Mouse (Mus musculus): Measurements from ENCODE around the gene Il20ra. TPM values are rescaled to one million over a fixed set of nuclear protein-coding genes. Genes with fewer than 3 reads are reported as not detected.
A peak's percentile ranks its signal among the peaks of the same experiment; 100 is the strongest.

Gene Il20ra
- polyA plus RNA-seq, 1 experiment from 2014 or later = 0.05 TPM

- no peaks in the 10 kb centered on the region for H3K9me3 ChIP-seq (ENCODE audit: control insufficient read depth)
- H3K27me3 ChIP-seq (replicated peaks; ENCODE audit: control insufficient read depth, insufficient read depth, low read length) = no peaks in the 10 kb centered on the region
- ATAC-seq = no peak
- no peak overlapping the region for H3K9ac ChIP-seq (ENCODE audit: low read depth, low read length)
- no peaks in the 10 kb centered on the region for H3K4me1 ChIP-seq (replicated peaks; ENCODE audit: control insufficient read depth, insufficient read depth, low read length)
- no peak overlapping the region for H3K4me3 ChIP-seq (ENCODE audit: low read depth, low read length)
- WGBS = 33% methylated on average over 1 of the region's 1 CpGs
- TF ChIP-seq CTCF (IDR thresholded peaks at IDR 0.05; ENCODE audit: low read depth) = peak; percentile 37
- H3K4me2 ChIP-seq (replicated peaks; ENCODE audit: low read depth) = no peak overlapping the region
- H3K36me3 ChIP-seq (ENCODE audit: control insufficient read depth, insufficient read depth) = no peaks in the 10 kb centered on the region
- no peak overlapping the region for H3K27ac ChIP-seq (ENCODE audit: low read depth, low read length)
Observed at GRCm38 (mm10) chr10:19745662-19746061, 33.3 kb downstream of the Il20ra start.

DNA sequence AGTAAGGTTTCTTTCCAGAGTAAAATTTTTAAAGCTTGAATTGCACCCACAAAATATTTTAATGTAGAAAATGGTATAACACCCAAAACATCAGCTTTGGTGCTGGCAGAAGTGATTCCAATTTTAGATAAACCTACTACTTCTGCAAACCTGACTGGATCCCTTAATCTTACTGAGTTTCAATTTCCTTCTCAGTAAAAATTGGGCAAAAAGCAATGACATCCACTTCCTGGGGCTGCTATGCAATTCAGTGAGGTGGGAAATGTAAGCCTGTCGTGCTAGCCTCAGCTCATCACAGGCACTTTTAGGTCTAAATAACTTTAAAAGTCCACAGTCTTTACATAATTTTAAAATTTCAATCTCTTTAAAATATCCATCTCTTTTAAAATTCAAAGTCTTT is 33.8 kb downstream of the Il20ra start:
- WGBS = 80% methylated on average over 1 of the region's 1 CpGs
- ATAC-seq = no peak
- no peak overlapping the region for H3K4me3 ChIP-seq (ENCODE audit: low read depth, low read length)
- H3K9ac ChIP-seq (ENCODE audit: low read depth, low read length) = no peak overlapping the region
- no peaks in the 10 kb centered on the region for H3K27me3 ChIP-seq (replicated peaks; ENCODE audit: control insufficient read depth, insufficient read depth, low read length)
- no peaks in the 10 kb centered on the region for H3K4me1 ChIP-seq (replicated peaks; ENCODE audit: control insufficient read depth, insufficient read depth, low read length)
- no peak overlapping the region for H3K27ac ChIP-seq (ENCODE audit: low read depth, low read length)
- TF ChIP-seq CTCF (IDR thresholded peaks at IDR 0.05; ENCODE audit: low read depth) = no peak
- H3K4me2 ChIP-seq (replicated peaks; ENCODE audit: low read depth) = no peak overlapping the region
- H3K9me3 ChIP-seq (ENCODE audit: control insufficient read depth) = no peaks in the 10 kb centered on the region
- H3K36me3 ChIP-seq (ENCODE audit: control insufficient read depth, insufficient read depth) = no peaks in the 10 kb centered on the region

- H3K36me3 ChIP-seq (ENCODE audit: control insufficient read depth, insufficient read depth) = no peaks in the 10 kb centered on the region
- no peak overlapping the region for H3K9ac ChIP-seq (ENCODE audit: low read depth, low read length)
- TF ChIP-seq CTCF (IDR thresholded peaks at IDR 0.05; ENCODE audit: low read depth) = no peak
- no peaks in the 10 kb centered on the region for H3K9me3 ChIP-seq (ENCODE audit: control insufficient read depth)
- no peaks in the 10 kb centered on the region for H3K4me1 ChIP-seq (replicated peaks; ENCODE audit: control insufficient read depth, insufficient read depth, low read length)
- ATAC-seq = no peak
- H3K4me2 ChIP-seq (replicated peaks; ENCODE audit: low read depth) = no peak overlapping the region
- no peak overlapping the region for H3K27ac ChIP-seq (ENCODE audit: low read depth, low read length)
- H3K27me3 ChIP-seq (replicated peaks; ENCODE audit: control insufficient read depth, insufficient read depth, low read length) = no peaks in the 10 kb centered on the region
- 77% methylated on average over 4 of the region's 4 CpGs for WGBS
- H3K4me3 ChIP-seq (ENCODE audit: low read depth, low read length) = no peak overlapping the region
Observed at GRCm38 (mm10) chr10:19747661-19748060, 35.3 kb downstream of the Il20ra start.

- Histone ChIP-seq H3K4me3 (ENCODE audit: low read depth, low read length) (no peak overlapping the region), H3K27ac (ENCODE audit: low read depth, low read length) (no peak overlapping the region), H3K27me3 (replicated peaks; ENCODE audit: control insufficient read depth, insufficient read depth, low read length) (no peaks in the 10 kb centered on the region), H3K4me2 (replicated peaks; ENCODE audit: low read depth) (no peak overlapping the region), H3K9ac (ENCODE audit: low read depth, low read length) (no peak overlapping the region), H3K9me3 (ENCODE audit: control insufficient read depth) (no peaks in the 10 kb centered on the region), H3K4me1 (replicated peaks; ENCODE audit: control insufficient read depth, insufficient read depth, low read length) (no peaks in the 10 kb centered on the region), H3K36me3 (ENCODE audit: control insufficient read depth, insufficient read depth) (no peaks in the 10 kb centered on the region)
- no peak for ATAC-seq
- WGBS = 85% methylated on average over 2 of the region's 2 CpGs
- no peak for TF ChIP-seq CTCF (IDR thresholded peaks at IDR 0.05; ENCODE audit: low read depth)
Observed at GRCm38 (mm10) chr10:19765459-19765858, 53.1 kb downstream of the Il20ra start.

GRCm38 (mm10) chr10:19779092-19779491 is 66.7 kb downstream of the Il20ra start:
- Histone ChIP-seq H3K4me3 (ENCODE audit: low read depth, low read length) (no peak overlapping the region), H3K27me3 (replicated peaks; ENCODE audit: control insufficient read depth, insufficient read depth, low read length) (no peaks in the 10 kb centered on the region), H3K9me3 (ENCODE audit: control insufficient read depth) (no peaks in the 10 kb centered on the region), H3K9ac (ENCODE audit: low read depth, low read length) (no peak overlapping the region), H3K4me2 (replicated peaks; ENCODE audit: low read depth) (no peak overlapping the region), H3K27ac (ENCODE audit: low read depth, low read length) (no peak overlapping the region), H3K36me3 (ENCODE audit: control insufficient read depth, insufficient read depth) (no peaks in the 10 kb centered on the region), H3K4me1 (replicated peaks; ENCODE audit: control insufficient read depth, insufficient read depth, low read length) (no peaks in the 10 kb centered on the region)
- no peak for TF ChIP-seq CTCF (IDR thresholded peaks at IDR 0.05; ENCODE audit: low read depth)
- ATAC-seq = no peak
- WGBS = 71% methylated on average over 12 of the region's 12 CpGs

- TF ChIP-seq CTCF (IDR thresholded peaks at IDR 0.05; ENCODE audit: low read depth) = peak; percentile 61
- Histone ChIP-seq H3K36me3 (ENCODE audit: control insufficient read depth, insufficient read depth) (no peaks in the 10 kb centered on the region), H3K27me3 (replicated peaks; ENCODE audit: control insufficient read depth, insufficient read depth, low read length) (no peaks in the 10 kb centered on the region), H3K4me1 (replicated peaks; ENCODE audit: control insufficient read depth, insufficient read depth, low read length) (no peaks in the 10 kb centered on the region), H3K4me3 (ENCODE audit: low read depth, low read length) (no peak overlapping the region), H3K9ac (ENCODE audit: low read depth, low read length) (no peak overlapping the region), H3K27ac (ENCODE audit: low read depth, low read length) (no peak overlapping the region), H3K9me3 (ENCODE audit: control insufficient read depth) (no peaks in the 10 kb centered on the region), H3K4me2 (replicated peaks; ENCODE audit: low read depth) (no peak overlapping the region)
- no peak for ATAC-seq
- 92% methylated on average over 5 of the region's 5 CpGs for WGBS
Observed at GRCm38 (mm10) chr10:19781365-19781764, 69.0 kb downstream of the Il20ra start.

GRCm38 (mm10) chr10:19794996-19795395 is 82.6 kb downstream of the Il20ra start:
- Histone ChIP-seq H3K9me3 (ENCODE audit: control insufficient read depth) (no peaks in the 10 kb centered on the region), H3K36me3 (ENCODE audit: control insufficient read depth, insufficient read depth) (no peaks in the 10 kb centered on the region), H3K4me3 (ENCODE audit: low read depth, low read length) (no peak overlapping the region), H3K9ac (ENCODE audit: low read depth, low read length) (no peak overlapping the region), H3K27ac (ENCODE audit: low read depth, low read length) (no peak overlapping the region), H3K27me3 (replicated peaks; ENCODE audit: control insufficient read depth, insufficient read depth, low read length) (no peaks in the 10 kb centered on the region), H3K4me1 (replicated peaks; ENCODE audit: control insufficient read depth, insufficient read depth, low read length) (no peaks in the 10 kb centered on the region), H3K4me2 (replicated peaks; ENCODE audit: low read depth) (no peak overlapping the region)
- ATAC-seq = no peak
- 73% methylated on average over 8 of the region's 8 CpGs for WGBS
- TF ChIP-seq CTCF (IDR thresholded peaks at IDR 0.05; ENCODE audit: low read depth) = no peak

Measured in intestine, postnatal 0 days (tissue).